Mouse (Mus musculus): ENCODE measurements around the gene Atg7. TPM values are rescaled to one million over a fixed set of nuclear protein-coding genes. Genes with fewer than 3 reads are reported as not detected.

Atg7 gene
- total RNA-seq, 2 experiments from 2014 or later = 24.7 to 26.5 TPM

GRCm38 (mm10) chr6:114659992-114660800 is 17.3 kb downstream of the Atg7 start:
- H3K27ac ChIP-seq = no peak overlapping the region
- no peak overlapping the region for H3K4me3 ChIP-seq
- DNase-seq (ENCODE audit: low spot score in 2 of 2) = no peak
- no peak for TF ChIP-seq CTCF (conservative IDR thresholded peaks at IDR 0.05)

DNA sequence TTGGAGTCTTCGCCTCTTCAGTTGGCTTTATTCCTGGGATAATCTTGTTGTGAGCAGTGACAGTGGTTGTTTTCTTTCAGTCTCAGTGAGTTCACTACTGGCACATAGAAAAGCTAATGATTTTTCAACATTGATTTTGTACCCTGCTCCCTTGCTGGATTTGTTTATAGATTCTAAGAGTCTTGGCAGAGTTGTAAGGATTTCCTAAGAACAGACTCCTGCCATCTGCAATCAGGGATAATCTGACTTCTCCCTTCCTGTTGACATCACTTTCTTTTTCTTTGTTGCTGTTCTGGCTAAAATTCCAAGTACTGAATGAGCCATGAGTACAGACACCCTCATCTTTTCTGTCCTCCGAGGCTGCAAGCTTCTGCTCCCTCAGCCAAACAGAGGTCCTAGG is 20.8 kb downstream of the Atg7 start:
- no peak overlapping the region for H3K4me3 ChIP-seq
- TF ChIP-seq CTCF (conservative IDR thresholded peaks at IDR 0.05) = no peak
- peak; percentile 20 to 56 for DNase-seq (ENCODE audit: low spot score in 2 of 2)
- H3K27ac ChIP-seq = no peak overlapping the region

DNA sequence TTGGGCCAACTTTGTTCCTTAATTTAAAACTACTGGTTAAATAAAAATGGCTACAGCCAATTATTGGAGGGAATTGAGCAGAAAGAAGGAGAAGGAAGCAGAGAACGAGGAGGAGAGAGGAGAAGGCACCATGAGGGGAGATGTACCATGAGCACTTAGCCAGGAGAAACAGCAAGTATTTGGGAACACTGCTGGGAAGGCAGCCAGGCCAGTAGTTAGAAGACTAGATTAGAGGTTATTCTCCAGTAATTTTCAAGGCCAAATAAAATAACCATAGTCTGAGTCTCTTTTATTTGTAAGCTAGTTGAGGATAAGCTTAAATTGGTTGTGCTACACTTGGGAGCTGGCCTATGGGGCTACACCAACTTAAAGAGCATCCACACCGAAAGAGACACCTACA is 21.8 kb downstream of the Atg7 start:
- Histone ChIP-seq H3K27ac (no peak overlapping the region), H3K4me3 (no peak overlapping the region)
- no peak for TF ChIP-seq CTCF (conservative IDR thresholded peaks at IDR 0.05)
- DNase-seq (ENCODE audit: low spot score in 2 of 2) = no peak

GRCm38 (mm10) chr6:114667518-114667917 is 24.6 kb downstream of the Atg7 start:
- no peak for TF ChIP-seq CTCF (conservative IDR thresholded peaks at IDR 0.05)
- no peak for DNase-seq (ENCODE audit: low spot score in 2 of 2)
- Histone ChIP-seq H3K27ac (no peak overlapping the region), H3K4me3 (no peak overlapping the region)

DNA sequence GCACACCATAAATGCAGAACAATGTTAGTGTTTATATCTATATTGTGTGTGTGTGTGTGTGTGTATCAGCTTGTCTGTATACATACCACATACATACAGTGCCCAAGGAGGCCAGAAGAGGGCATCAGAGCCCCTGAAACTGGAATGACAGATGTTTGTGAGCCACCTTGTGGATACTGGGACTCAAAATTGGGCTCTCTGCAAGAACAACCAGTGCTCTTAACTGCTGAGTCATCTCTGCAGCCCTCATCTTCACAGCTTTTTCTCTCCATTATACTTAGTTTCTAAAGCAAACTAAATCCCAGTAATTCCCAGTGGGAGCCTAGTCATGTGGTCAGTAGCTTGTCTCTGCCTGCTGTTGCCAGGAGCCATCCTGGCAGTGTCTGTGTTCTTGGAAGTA is 31.9 kb downstream of the Atg7 start:
- no peak overlapping the region for H3K27ac ChIP-seq
- no peak for TF ChIP-seq CTCF (conservative IDR thresholded peaks at IDR 0.05)
- no peak overlapping the region for H3K4me3 ChIP-seq
- no peak for DNase-seq (ENCODE audit: low spot score in 2 of 2)

GRCm38 (mm10) chr6:114676091-114676490 is 33.2 kb downstream of the Atg7 start:
- Histone ChIP-seq H3K27ac (no peak overlapping the region), H3K4me3 (no peak overlapping the region)
- no peak for DNase-seq (ENCODE audit: low spot score in 2 of 2)
- no peak for TF ChIP-seq CTCF (conservative IDR thresholded peaks at IDR 0.05)

- H3K4me3 ChIP-seq = no peak overlapping the region
- no peak for TF ChIP-seq CTCF (conservative IDR thresholded peaks at IDR 0.05)
- H3K27ac ChIP-seq = no peak overlapping the region
- DNase-seq (ENCODE audit: low spot score in 2 of 2) = no peak
Observed at GRCm38 (mm10) chr6:114682092-114682711, 39.3 kb downstream of the Atg7 start.

DNA sequence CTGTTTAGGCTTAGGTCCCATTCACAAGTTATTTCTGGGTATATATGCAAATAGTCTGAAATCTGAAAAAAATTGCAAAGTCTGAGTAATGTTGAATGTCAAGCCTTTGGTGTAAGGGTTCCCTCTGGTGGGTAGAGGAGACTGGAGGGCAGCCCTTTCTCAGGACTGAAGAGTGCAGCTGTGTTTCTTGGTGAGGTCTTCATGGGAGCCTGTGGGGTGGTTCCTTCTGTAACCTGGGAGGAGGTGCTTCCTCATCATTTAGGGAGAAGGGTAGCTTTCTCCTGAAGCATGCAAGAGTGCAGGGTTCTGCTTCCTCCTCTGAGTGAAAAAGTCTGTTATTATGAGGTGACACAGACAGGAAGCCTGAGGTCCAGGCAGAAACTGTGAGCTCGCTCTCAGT is 40.8 kb downstream of the Atg7 start:
- Histone ChIP-seq H3K27ac (no peak overlapping the region), H3K4me3 (no peak overlapping the region)
- no peak for DNase-seq (ENCODE audit: low spot score in 2 of 2)
- TF ChIP-seq CTCF (conservative IDR thresholded peaks at IDR 0.05) = peak; percentile 52

DNA sequence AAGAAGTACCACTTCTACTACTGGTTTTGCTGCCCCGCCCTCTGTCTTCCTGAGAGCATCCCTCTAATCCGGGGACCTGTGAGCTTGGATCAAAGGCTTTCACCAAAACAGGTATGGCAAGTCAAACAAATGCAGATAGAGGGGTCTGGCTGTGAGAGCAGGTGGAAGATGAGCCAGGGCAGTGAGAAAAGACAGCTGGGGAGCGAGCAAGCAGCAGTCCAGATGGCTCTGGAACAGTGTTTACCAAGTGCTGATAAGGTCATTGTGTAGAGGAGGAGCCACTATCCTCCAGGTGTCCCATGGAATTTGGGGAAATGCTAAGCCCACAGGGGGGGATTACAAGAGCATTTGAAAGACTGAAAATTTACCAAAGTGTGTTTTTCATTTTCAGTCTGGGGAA is 41.5 kb downstream of the Atg7 start:
- TF ChIP-seq CTCF (conservative IDR thresholded peaks at IDR 0.05) = no peak
- DNase-seq (ENCODE audit: low spot score in 2 of 2) = no peak
- no peak overlapping the region for H3K27ac ChIP-seq
- H3K4me3 ChIP-seq = no peak overlapping the region

DNA sequence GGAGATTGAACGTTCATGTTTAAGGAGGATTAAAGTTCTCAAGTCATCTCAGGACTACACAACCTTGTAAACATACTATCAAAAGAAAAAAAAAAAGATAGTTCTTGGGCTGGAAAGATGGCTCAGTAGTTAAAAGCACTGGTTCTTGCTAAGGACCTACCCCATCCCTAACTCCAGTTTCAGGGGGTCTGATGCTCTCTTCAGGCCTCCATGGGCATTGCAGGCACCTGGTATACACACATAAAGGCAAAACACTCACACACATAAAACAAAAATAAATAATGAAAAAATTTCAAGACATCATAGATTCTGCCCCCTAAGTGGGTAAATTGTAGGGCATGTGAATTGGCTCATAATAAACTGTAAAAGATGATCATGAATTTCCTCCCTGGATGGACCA is 42.5 kb downstream of the Atg7 start:
- Histone ChIP-seq H3K4me3 (no peak overlapping the region), H3K27ac (no peak overlapping the region)
- no peak for DNase-seq (ENCODE audit: low spot score in 2 of 2)
- TF ChIP-seq CTCF (conservative IDR thresholded peaks at IDR 0.05) = peak; percentile 69

DNA sequence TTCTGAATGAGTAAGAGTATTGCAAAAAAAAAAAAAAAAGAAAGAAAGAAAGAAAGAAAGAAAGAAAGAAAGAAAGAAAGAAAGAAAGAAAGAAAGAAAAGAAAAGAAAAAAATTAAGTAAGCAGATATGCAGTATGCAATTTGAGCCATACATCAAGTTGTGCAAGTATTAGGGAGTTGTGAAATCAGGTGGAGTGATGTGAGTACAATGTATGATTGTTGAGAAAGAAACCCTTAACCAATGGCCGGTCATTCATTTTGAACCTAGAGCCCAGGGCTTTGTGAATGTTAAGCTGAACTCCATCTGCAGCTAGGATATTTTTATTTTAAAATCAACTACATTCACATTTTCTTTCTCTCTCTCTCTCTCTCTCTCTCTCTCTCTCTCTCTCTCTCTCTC is 44.1 kb downstream of the Atg7 start:
- TF ChIP-seq CTCF (conservative IDR thresholded peaks at IDR 0.05) = no peak
- DNase-seq (ENCODE audit: low spot score in 2 of 2) = no peak
- no peak overlapping the region for H3K4me3 ChIP-seq
- H3K27ac ChIP-seq = no peak overlapping the region

- no peak overlapping the region for H3K27ac ChIP-seq
- TF ChIP-seq CTCF (conservative IDR thresholded peaks at IDR 0.05) = no peak
- DNase-seq (ENCODE audit: low spot score in 2 of 2) = no peak
- no peak overlapping the region for H3K4me3 ChIP-seq
Observed at GRCm38 (mm10) chr6:114690661-114691060, 47.8 kb downstream of the Atg7 start.

DNA sequence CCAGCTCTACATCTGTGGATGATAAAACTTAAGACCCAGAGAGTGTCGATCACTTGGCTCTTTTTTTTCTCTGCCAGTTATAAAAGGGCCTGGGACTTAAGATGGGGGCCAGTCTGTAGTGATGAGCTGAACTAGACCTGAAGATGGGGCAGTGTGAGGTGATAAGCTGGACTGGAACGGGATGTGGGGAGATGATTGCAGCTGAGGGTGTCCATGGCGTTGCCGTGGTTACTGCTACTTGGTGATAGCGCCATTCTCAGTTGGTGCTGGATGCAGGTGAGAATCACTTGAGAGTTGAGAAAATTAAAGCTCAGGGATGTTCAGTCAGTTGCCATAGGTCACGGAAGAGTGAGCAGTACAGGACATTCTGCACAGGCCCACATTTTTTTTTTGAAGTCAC is 48.6 kb downstream of the Atg7 start:
- no peak overlapping the region for H3K27ac ChIP-seq
- no peak overlapping the region for H3K4me3 ChIP-seq
- no peak for DNase-seq (ENCODE audit: low spot score in 2 of 2)
- no peak for TF ChIP-seq CTCF (conservative IDR thresholded peaks at IDR 0.05)

GRCm38 (mm10) chr6:114692691-114693090 is 49.8 kb downstream of the Atg7 start:
- peak overlapping the region; percentile 18; the same call in 1 of the 2 replicates for H3K27ac ChIP-seq

More at GRCm38 (mm10) chr6:114692691-114693090, 49.8 kb downstream of the Atg7 start:
- H3K4me3 ChIP-seq = no peak overlapping the region
- TF ChIP-seq CTCF (conservative IDR thresholded peaks at IDR 0.05) = no peak
- no peak for DNase-seq (ENCODE audit: low spot score in 2 of 2)

All from layer of hippocampus, adult 2 months (tissue).